Mouse (Mus musculus): Measurements from ENCODE around the gene Ahsa1. TPM values are rescaled to one million over a fixed set of nuclear protein-coding genes. Genes with fewer than 3 reads are reported as not detected.
"Not testable (repeated sequence)": the region's sequence is repeated elsewhere in the genome, so short reads cannot be mapped to it uniquely, and the experiment has no call there.

Ahsa1 gene
- polyA plus RNA-seq, 1 experiment from 2014 or later: 196 TPM

- ATAC-seq (ENCODE audit: low FRiP score, low read depth): no peak
Measured at GRCm38 (mm10) chr12:87260562-87260961, 5.7 kb upstream of the Ahsa1 start.

GRCm38 (mm10) chr12:87265444-87265843 lies 835 bp upstream of the Ahsa1 start:
- 28% methylated on average over 11 of the region's 11 CpGs for WGBS
- H3K9me3 ChIP-seq: no peaks in the 10 kb centered on the region
- H3K27ac ChIP-seq: no peak overlapping the region
- peaks cover 15% of the 10 kb centered on the region for H3K4me1 ChIP-seq
- peaks cover 44% of the 10 kb centered on the region for H3K36me3 ChIP-seq
- no peaks in the 10 kb centered on the region for H3K27me3 ChIP-seq (replicated peaks)
- H3K9ac ChIP-seq: peak overlapping the region; percentile 74
- H3K4me2 ChIP-seq (replicated peaks): peak overlapping the region; percentile 82
- peak overlapping the region; percentile 61 for H3K4me3 ChIP-seq
- no peak for ATAC-seq (ENCODE audit: low FRiP score, low read depth)

More at GRCm38 (mm10) chr12:87260562-87260961, 5.7 kb upstream of the Ahsa1 start:
- Histone ChIP-seq H3K9ac (no peak overlapping the region), H3K9me3 (no peaks in the 10 kb centered on the region), H3K4me3 (no peak overlapping the region), H3K4me2 (replicated peaks) (no peak overlapping the region), H3K27ac (no peak overlapping the region), H3K36me3 (peaks cover 67% of the 10 kb centered on the region), H3K27me3 (replicated peaks) (no peaks in the 10 kb centered on the region), H3K4me1 (peaks cover 6% of the 10 kb centered on the region; the same call in 1 of the 2 replicates)
- 98% methylated on average over 8 of the region's 8 CpGs for WGBS

GRCm38 (mm10) chr12:87266827-87267603 lies 736 bp downstream of the Ahsa1 start:
- Histone ChIP-seq H3K36me3 (peaks cover 46% of the 10 kb centered on the region), H3K4me3 (peak overlapping the region; percentile 61), H3K9me3 (no peaks in the 10 kb centered on the region), H3K27me3 (replicated peaks) (no peaks in the 10 kb centered on the region), H3K27ac (peak overlapping the region; percentile 67), H3K4me1 (peaks cover 15% of the 10 kb centered on the region), H3K9ac (peak overlapping the region; percentile 83), H3K4me2 (replicated peaks) (peak overlapping the region; percentile 82)
- WGBS: under 1% methylated on average over 31 of the region's 31 CpGs
- ATAC-seq (ENCODE audit: low FRiP score, low read depth): peak; percentile 77

GRCm38 (mm10) chr12:87267682-87268081 lies 1.4 kb downstream of the Ahsa1 start:
- Histone ChIP-seq H3K27me3 (replicated peaks) (no peaks in the 10 kb centered on the region), H3K4me3 (peak overlapping the region; percentile 61; the same call in 1 of the 2 replicates), H3K27ac (no peak overlapping the region), H3K4me2 (replicated peaks) (peak overlapping the region; percentile 82), H3K4me1 (peaks cover 15% of the 10 kb centered on the region), H3K36me3 (peaks cover 48% of the 10 kb centered on the region), H3K9me3 (no peaks in the 10 kb centered on the region), H3K9ac (peak overlapping the region; percentile 38; the same call in 1 of the 2 replicates)
- ATAC-seq (ENCODE audit: low FRiP score, low read depth): no peak
- WGBS: 38% methylated on average over 4 of the region's 4 CpGs

- H3K4me1 ChIP-seq: 0 out of 2 replicates have a peak, but pooled peaks cover 2% of the 10 kb centered on the region
- H3K4me2 ChIP-seq (replicated peaks): no peak overlapping the region
- WGBS: 87% methylated on average over 9 of the region's 9 CpGs
- no peak overlapping the region for H3K4me3 ChIP-seq
- ATAC-seq (ENCODE audit: low FRiP score, low read depth): no peak
- H3K27ac ChIP-seq: no peak overlapping the region
- H3K36me3 ChIP-seq: peaks cover 67% of the 10 kb centered on the region
- H3K9ac ChIP-seq: no peak overlapping the region
- no peaks in the 10 kb centered on the region for H3K27me3 ChIP-seq (replicated peaks)
- no peaks in the 10 kb centered on the region for H3K9me3 ChIP-seq
Measured at GRCm38 (mm10) chr12:87274853-87275831, 8.9 kb downstream of the Ahsa1 start.

GRCm38 (mm10) chr12:87277251-87277650 lies 11.0 kb downstream of the Ahsa1 start:
- H3K9me3 ChIP-seq; H3K4me2 ChIP-seq (replicated peaks); H3K9ac ChIP-seq; H3K27ac ChIP-seq; H3K4me3 ChIP-seq; ATAC-seq (ENCODE audit: low FRiP score, low read depth); H3K27me3 ChIP-seq (replicated peaks); H3K4me1 ChIP-seq: not testable (repeated sequence)
- WGBS: 90% methylated on average over 4 of the region's 4 CpGs
- peaks cover 46% of the 10 kb centered on the region for H3K36me3 ChIP-seq

- WGBS: 31% methylated on average over 6 of the region's 6 CpGs
- Histone ChIP-seq H3K4me1 (0 out of 2 replicates have a peak, but pooled peaks cover 2% of the 10 kb centered on the region), H3K27me3 (replicated peaks) (no peaks in the 10 kb centered on the region), H3K4me3 (no peak overlapping the region), H3K4me2 (replicated peaks) (no peak overlapping the region), H3K27ac (no peak overlapping the region), H3K9me3 (no peaks in the 10 kb centered on the region), H3K9ac (no peak overlapping the region), H3K36me3 (peaks cover 36% of the 10 kb centered on the region)
- ATAC-seq (ENCODE audit: low FRiP score, low read depth): no peak
Measured at GRCm38 (mm10) chr12:87278118-87278730, 11.9 kb downstream of the Ahsa1 start.

GRCm38 (mm10) chr12:87279350-87279749 lies 13.1 kb downstream of the Ahsa1 start:
- no peak overlapping the region for H3K4me2 ChIP-seq (replicated peaks)
- no peak for ATAC-seq (ENCODE audit: low FRiP score, low read depth)

GRCm38 (mm10) chr12:87279879-87280278 lies 13.6 kb downstream of the Ahsa1 start:
- peaks cover 21% of the 10 kb centered on the region for H3K36me3 ChIP-seq
- no peaks in the 10 kb centered on the region for H3K9me3 ChIP-seq
- no peak overlapping the region for H3K27ac ChIP-seq
- no peak overlapping the region for H3K4me2 ChIP-seq (replicated peaks)
- H3K4me3 ChIP-seq: no peak overlapping the region
- 49% methylated on average over 14 of the region's 14 CpGs for whole genome bisulfite sequencing
- no peak overlapping the region for H3K9ac ChIP-seq
- H3K4me1 ChIP-seq: 0 out of 2 replicates have a peak, but pooled peaks cover 2% of the 10 kb centered on the region
- no peaks in the 10 kb centered on the region for H3K27me3 ChIP-seq (replicated peaks)
- no peak for ATAC-seq (ENCODE audit: low FRiP score, low read depth)

More at GRCm38 (mm10) chr12:87279350-87279749, 13.1 kb downstream of the Ahsa1 start:
- 63% methylated on average over 3 of the region's 3 CpGs for WGBS
- no peaks in the 10 kb centered on the region for H3K9me3 ChIP-seq
- H3K36me3 ChIP-seq: peaks cover 26% of the 10 kb centered on the region
- no peak overlapping the region for H3K27ac ChIP-seq
- H3K9ac ChIP-seq: no peak overlapping the region
- H3K4me3 ChIP-seq: no peak overlapping the region
- no peaks in the 10 kb centered on the region for H3K27me3 ChIP-seq (replicated peaks)
- H3K4me1 ChIP-seq: 0 out of 2 replicates have a peak, but pooled peaks cover 2% of the 10 kb centered on the region

GRCm38 (mm10) chr12:87281766-87282165 lies 15.5 kb downstream of the Ahsa1 start:
- Histone ChIP-seq H3K27ac (no peak overlapping the region), H3K4me3 (no peak overlapping the region), H3K4me2 (replicated peaks) (no peak overlapping the region), H3K36me3 (peaks cover 2% of the 10 kb centered on the region; the same call in 1 of the 2 replicates), H3K9me3 (no peaks in the 10 kb centered on the region), H3K9ac (no peak overlapping the region), H3K4me1 (0 out of 2 replicates have a peak, but pooled peaks cover 2% of the 10 kb centered on the region), H3K27me3 (replicated peaks) (no peaks in the 10 kb centered on the region)
- ATAC-seq (ENCODE audit: low FRiP score, low read depth): no peak
- WGBS: 94% methylated on average over 1 of the region's 1 CpGs

- 0 out of 2 replicates have a peak, but pooled peaks cover 2% of the 10 kb centered on the region for H3K4me1 ChIP-seq
- H3K9ac ChIP-seq: no peak overlapping the region
- H3K36me3 ChIP-seq: no peaks in the 10 kb centered on the region
- H3K27ac ChIP-seq: no peak overlapping the region
- H3K4me3 ChIP-seq: no peak overlapping the region
- no peak overlapping the region for H3K4me2 ChIP-seq (replicated peaks)
- WGBS: 93% methylated on average over 4 of the region's 4 CpGs
- ATAC-seq (ENCODE audit: low FRiP score, low read depth): no peak
- no peaks in the 10 kb centered on the region for H3K27me3 ChIP-seq (replicated peaks)
- H3K9me3 ChIP-seq: no peaks in the 10 kb centered on the region
Measured at GRCm38 (mm10) chr12:87282743-87283142, 16.5 kb downstream of the Ahsa1 start.

Measured in neural tube, embryonic 12.5 days (tissue).